Mouse (Mus musculus): ENCODE data around the gene Cfap44. TPM values are rescaled to one million over a fixed set of nuclear protein-coding genes. Genes with fewer than 3 reads are reported as not detected.

Cfap44 gene
- not detected for polyA plus RNA-seq (2014; fragmentation: Illumina TruSeq; extraction: RNeasy Lipid Tissue Mini Kit (QIAGEN cat#74804); ENCODE audit: low read depth, low replicate concordance)

DNA sequence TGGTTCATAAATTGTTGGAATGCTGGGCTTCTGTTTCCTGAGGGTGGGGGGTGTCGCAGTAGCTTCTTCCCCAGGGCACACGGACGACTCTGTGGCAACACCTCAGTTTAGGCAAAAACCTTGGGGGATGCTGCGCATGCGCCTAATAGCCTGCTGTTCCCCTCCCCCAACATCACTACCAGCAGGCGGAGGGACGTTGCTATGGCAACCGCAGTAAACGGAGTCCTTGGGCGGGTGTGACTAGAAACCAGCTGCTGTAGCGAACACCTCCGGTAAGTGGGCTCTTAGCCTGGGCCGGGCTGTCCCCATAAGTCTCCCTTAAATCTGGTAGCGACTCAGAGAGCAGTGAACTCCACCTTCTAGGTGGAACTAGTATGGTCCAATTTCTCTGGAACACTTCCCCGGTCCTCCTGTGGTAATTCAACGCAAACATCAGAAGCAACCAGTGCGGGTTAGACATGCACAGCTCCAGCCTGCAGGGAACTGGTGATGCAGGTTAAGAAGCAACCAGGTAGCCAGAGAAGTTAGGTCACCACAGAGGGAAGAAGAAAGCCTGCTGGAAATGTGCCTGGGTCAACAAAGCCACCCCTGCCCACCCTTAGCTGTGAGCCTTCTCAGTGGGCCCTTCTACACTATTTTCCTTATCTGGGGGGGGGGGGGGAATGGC, at the start of gene Cfap44:
Cfap44 (plus strand) TSS at position 220 of the 667 bp plus-strand sequence.

DNA sequence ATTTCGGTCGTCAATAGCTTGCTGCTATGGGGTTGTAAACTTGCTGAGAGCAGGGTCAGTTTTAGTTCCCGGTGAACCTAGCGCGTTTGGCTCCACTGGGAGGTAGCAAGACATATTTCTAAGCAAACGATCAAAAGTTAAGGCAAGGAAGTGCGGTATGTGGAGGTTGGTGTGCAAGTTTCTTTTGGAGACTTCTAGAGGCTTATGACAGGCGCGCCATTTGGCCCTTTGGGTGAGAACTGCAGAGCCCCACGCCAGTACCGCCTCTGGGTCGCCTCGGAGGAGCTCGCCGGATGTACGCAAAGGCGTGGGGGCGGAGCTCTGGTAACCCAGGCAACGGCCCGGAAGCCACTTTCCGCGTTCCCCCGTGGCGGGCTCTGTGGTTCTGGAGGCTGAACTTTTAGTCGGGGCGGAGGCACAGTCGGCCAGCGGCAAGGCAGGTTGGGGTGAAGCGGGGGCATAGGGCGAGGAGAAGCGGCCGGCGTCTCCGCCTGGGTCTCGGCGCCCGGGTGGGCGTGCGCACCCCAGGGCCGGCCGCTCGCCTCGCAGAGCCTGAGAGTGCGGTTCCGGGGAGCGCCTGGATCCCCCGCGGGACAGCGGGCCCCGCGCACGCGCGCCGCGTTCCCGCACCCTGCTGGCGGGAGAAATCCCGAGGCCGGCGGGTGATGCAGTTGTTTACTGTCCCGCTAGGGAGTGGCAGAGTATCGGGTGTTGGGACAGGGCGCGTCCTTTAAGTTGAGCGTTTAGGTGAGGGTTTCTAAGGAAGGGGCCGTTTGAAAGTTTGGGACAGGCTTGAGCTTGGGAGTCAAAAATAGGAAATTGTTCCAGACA, 47.3 kb upstream of the Cfap44 start, which contains the start of gene Spice1:
Spice1 (plus strand) TSS at position 51 of the 831 bp plus-strand sequence.

Other genes starting within 250 kb of the Cfap44 start
- 26.4 TPM for gene Usf3, start 221.6 kb upstream of the Cfap44 start, polyA plus RNA-seq (2014; fragmentation: Illumina TruSeq; extraction: RNeasy Lipid Tissue Mini Kit (QIAGEN cat#74804); ENCODE audit: low read depth, low replicate concordance)
- 0.40 TPM for gene Sidt1, start 61.6 kb upstream of the Cfap44 start, polyA plus RNA-seq (2014; fragmentation: Illumina TruSeq; extraction: RNeasy Lipid Tissue Mini Kit (QIAGEN cat#74804); ENCODE audit: low read depth, low replicate concordance)
- gene Spice1, start 47.7 kb upstream of the Cfap44 start, polyA plus RNA-seq (2014; fragmentation: Illumina TruSeq; extraction: RNeasy Lipid Tissue Mini Kit (QIAGEN cat#74804); ENCODE audit: low read depth, low replicate concordance) = 12.2 TPM
- 1.8 TPM for gene Boc, start 164.1 kb downstream of the Cfap44 start, polyA plus RNA-seq (2014; fragmentation: Illumina TruSeq; extraction: RNeasy Lipid Tissue Mini Kit (QIAGEN cat#74804); ENCODE audit: low read depth, low replicate concordance)